Mouse (Mus musculus): ENCODE measurements around the gene Htra1. TPM values are rescaled to one million over a fixed set of nuclear protein-coding genes. Genes with fewer than 3 reads are reported as not detected.

The Htra1 gene
- polyA plus RNA-seq, 1 experiment = 0.75 TPM

- H3K27me3 ChIP-seq (replicated peaks) = no peaks in the 10 kb centered on the region
- H3K4me3 ChIP-seq (replicated peaks) = no peak overlapping the region
- H3K4me1 ChIP-seq = no peaks in the 10 kb centered on the region
- no peaks in the 10 kb centered on the region for H3K36me3 ChIP-seq (replicated peaks; ENCODE audit: low read length)
- TF ChIP-seq GATA1 (IDR thresholded peaks at IDR 0.05; ENCODE audit: borderline replicate concordance, low read length) = no peak
- TF ChIP-seq FLI1 (IDR thresholded peaks at IDR 0.05; ENCODE audit: low read length) = no peak
- no peaks in the 10 kb centered on the region for H3K9me3 ChIP-seq
Measured at GRCm38 (mm10) chr7:131024807-131025206, 88.9 kb downstream of the Htra1 start.

GRCm38 (mm10) chr7:131027557-131027956 lies 91.6 kb downstream of the Htra1 start:
- Histone ChIP-seq H3K9me3 (no peaks in the 10 kb centered on the region), H3K4me1 (no peaks in the 10 kb centered on the region), H3K4me3 (replicated peaks) (no peak overlapping the region), H3K36me3 (replicated peaks; ENCODE audit: low read length) (no peaks in the 10 kb centered on the region), H3K27me3 (replicated peaks) (no peaks in the 10 kb centered on the region)
- TF ChIP-seq FLI1 (IDR thresholded peaks at IDR 0.05; ENCODE audit: low read length) (no peak), GATA1 (IDR thresholded peaks at IDR 0.05; ENCODE audit: borderline replicate concordance, low read length) (no peak)

GRCm38 (mm10) chr7:131031755-131032154 lies 95.8 kb downstream of the Htra1 start, which contains the start of gene Dmbt1:
Gene Dmbt1, plus strand, starts transcription at chr7:131032053.
- TF ChIP-seq GATA1 (IDR thresholded peaks at IDR 0.05; ENCODE audit: borderline replicate concordance, low read length) = no peak
- no peak for TF ChIP-seq FLI1 (IDR thresholded peaks at IDR 0.05; ENCODE audit: low read length)
- Histone ChIP-seq H3K36me3 (replicated peaks; ENCODE audit: low read length) (no peaks in the 10 kb centered on the region), H3K4me3 (replicated peaks) (no peak within 1 kb of the TSS), H3K4me1 (no peaks in the 10 kb centered on the region), H3K9me3 (no peaks in the 10 kb centered on the region), H3K27me3 (replicated peaks) (peaks cover 3% of the 10 kb centered on the region)

Other genes with a start within 250 kb of the Htra1 start
- not detected in 2 replicates for gene Btbd16, start 162.0 kb upstream of the Htra1 start, polyA plus RNA-seq (2012; ENCODE audit: insufficient read depth, low replicate concordance)
- gene Plekha1, start 70.4 kb upstream of the Htra1 start, polyA plus RNA-seq (2012; ENCODE audit: insufficient read depth, low replicate concordance) = 0.56 and 2.1 TPM in 2 replicates
- gene Dmbt1, start 95.9 kb downstream of the Htra1 start, polyA plus RNA-seq (2012; ENCODE audit: insufficient read depth, low replicate concordance) = not detected in 2 replicates
- gene 4933402N03Rik, start 210.2 kb downstream of the Htra1 start, polyA plus RNA-seq (2012; ENCODE audit: insufficient read depth, low replicate concordance) = 0.07 TPM in 1 of 2 replicates, not detected in the other
- gene 5430419D17Rik, start 238.3 kb downstream of the Htra1 start, polyA plus RNA-seq (2012; ENCODE audit: insufficient read depth, low replicate concordance) = not detected in 2 replicates

Data from megakaryocyte, embryonic 14.5 days (primary cell).